Mouse (Mus musculus) spleen, adult 2 months (tissue): Measurements from ENCODE around the gene Ncoa1. TPM values are rescaled to one million over a fixed set of nuclear protein-coding genes. Genes with fewer than 3 reads are reported as not detected.

Experiments used
- DNase-seq, 2 experiments: peaks; one replicate each; pipeline versions ENCODE4 v3.0.0 to v3.0.0-alpha.2; 2012 to 2021; ENCODE audit warnings: low spot score in 2 of 2, low read depth in 1 of 2
- H3K27ac ChIP-seq: fragments of 200-500 bp; 2 replicates; pipeline ENCODE4 v1.5.1; 2012; ENCODE audit warnings: low read length, inconsistent platforms; ENCODE audit not compliant: insufficient read depth
- H3K27me3 ChIP-seq: fragments of 200-500 bp; 2 replicates; pipeline ENCODE4 v1.6.1; 2012; ENCODE audit warnings: mild to moderate bottlenecking, moderate library complexity, low read length, inconsistent platforms; ENCODE audit not compliant: control insufficient read depth, insufficient read depth
- H3K36me3 ChIP-seq: fragments of 200-500 bp; 2 replicates; pipeline ENCODE4 v1.6.1; 2012; ENCODE audit warnings: mild to moderate bottlenecking, low read length, inconsistent platforms; ENCODE audit not compliant: control insufficient read depth, insufficient read depth
- H3K4me1 ChIP-seq: fragments of 200-500 bp; 2 replicates; pipeline ENCODE4 v1.6.1; 2011; ENCODE audit warnings: inconsistent platforms; ENCODE audit not compliant: control insufficient read depth, insufficient read depth, insufficient read length
- H3K4me3 ChIP-seq: fragments of 200-500 bp; 2 replicates; pipeline ENCODE4 v1.5.1; 2011; ENCODE audit warnings: mild to moderate bottlenecking, inconsistent platforms; ENCODE audit not compliant: insufficient read depth, insufficient read length; ENCODE audit errors: extremely low read depth
- CTCF ChIP-seq: fragments of 200-500 bp; IDR thresholded peaks from 2 replicates; pipeline ENCODE4 v1.5.1; 2011; ENCODE audit warnings: mild to moderate bottlenecking, inconsistent platforms; ENCODE audit not compliant: insufficient read depth, insufficient read length, insufficient replicate concordance; ENCODE audit errors: extremely low read depth
- POLR2A ChIP-seq: fragments of 200-500 bp; IDR thresholded peaks from 2 replicates; pipeline ENCODE4 v1.6.1; 2011; ENCODE audit warnings: low read depth, low read length, inconsistent platforms
- WGBS: fragments of 180-500 bp; shearing (Covaris S2); methylation state at CpG from one replicate; pipeline ENCODE4 v1.1.7; 2018; 5-methylcytosine and 5-hydroxymethylcytosine counted together
- polyA plus RNA-seq: library from polyadenylated mRNA; depleted of rRNA; stranded (reverse); fragments of >200 nt; gene quantifications from 2 replicates; pipeline ENCODE4 v1.2.3, GENCODE M21; 2012

Gene Ncoa1
- polyA plus RNA-seq, 1 experiment: 14.7 TPM

DNA sequence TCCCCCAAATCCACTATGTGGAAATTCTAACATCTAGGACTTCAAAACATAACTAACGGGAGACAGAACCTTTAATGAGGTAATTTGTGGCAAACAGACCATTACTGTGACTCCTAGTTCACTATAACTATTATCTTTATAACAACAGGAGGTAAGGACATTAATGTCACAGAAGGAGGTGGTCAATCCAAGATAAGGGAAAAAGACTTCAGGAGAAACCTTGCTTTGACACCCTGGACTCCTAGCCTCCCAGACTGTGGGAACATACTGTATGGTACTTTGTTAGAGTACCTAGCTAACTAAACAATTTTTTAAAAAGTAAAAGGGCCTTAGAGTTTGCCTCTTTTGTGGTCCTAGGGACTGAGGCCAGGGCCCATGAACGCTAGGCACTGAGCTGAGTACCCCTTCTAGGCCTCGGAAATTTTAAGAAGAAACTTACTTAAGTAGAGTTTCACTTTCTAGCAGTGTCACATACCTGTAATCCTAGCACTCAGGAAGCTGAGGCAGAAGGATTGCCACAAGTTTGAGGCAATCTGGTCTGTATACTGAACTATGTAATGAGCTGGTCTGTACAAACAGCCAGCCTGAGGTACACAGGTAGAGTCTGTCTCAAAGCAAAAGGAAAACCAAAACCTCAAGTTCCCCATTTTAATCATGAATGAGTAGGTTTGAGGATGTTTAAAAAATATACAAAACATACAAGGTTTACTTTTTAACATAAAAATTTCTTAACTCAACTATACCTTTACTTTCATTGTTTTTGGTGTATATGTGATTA, 197.8 kb downstream of the Ncoa1 start:
- peak overlapping the region; percentile 69 for H3K27ac ChIP-seq
- H3K27me3 ChIP-seq: no peaks in the 10 kb centered on the region
- H3K4me3 ChIP-seq: no peak overlapping the region
- DNase-seq: peak; percentile 5 to 41
- WGBS: 50% methylated on average over 3 of the region's 3 CpGs
- H3K36me3 ChIP-seq: peaks cover 11% of the 10 kb centered on the region
- TF ChIP-seq POLR2A (no peak), CTCF (no peak)
- H3K4me1 ChIP-seq: peaks cover 3% of the 10 kb centered on the region

DNA sequence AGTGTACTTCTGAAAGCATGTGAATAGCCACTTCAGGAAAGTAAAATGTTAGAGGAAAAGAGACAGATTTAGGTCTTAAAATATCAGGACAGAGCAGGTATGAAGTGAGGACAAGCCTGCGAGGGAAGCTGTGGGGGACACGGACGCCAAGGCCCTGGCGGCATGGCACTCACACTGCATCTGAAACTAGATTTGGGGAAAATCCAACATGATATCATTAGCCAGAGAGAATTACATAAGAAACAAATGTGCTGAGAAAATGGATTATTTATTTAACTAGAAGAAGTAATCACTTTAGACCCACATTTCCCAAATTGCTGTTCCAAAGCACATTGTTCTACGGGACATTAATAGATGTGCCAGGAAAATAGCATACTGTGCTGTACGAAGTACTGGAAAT, 205.9 kb downstream of the Ncoa1 start:
- Histone ChIP-seq H3K36me3 (peaks cover 31% of the 10 kb centered on the region), H3K27ac (no peak overlapping the region), H3K4me3 (no peak overlapping the region), H3K4me1 (no peaks in the 10 kb centered on the region), H3K27me3 (no peaks in the 10 kb centered on the region)
- 95% methylated on average over 6 of the region's 6 CpGs for WGBS
- no peak for TF ChIP-seq CTCF
- TF ChIP-seq POLR2A: no peak
- DNase-seq: no peak

DNA sequence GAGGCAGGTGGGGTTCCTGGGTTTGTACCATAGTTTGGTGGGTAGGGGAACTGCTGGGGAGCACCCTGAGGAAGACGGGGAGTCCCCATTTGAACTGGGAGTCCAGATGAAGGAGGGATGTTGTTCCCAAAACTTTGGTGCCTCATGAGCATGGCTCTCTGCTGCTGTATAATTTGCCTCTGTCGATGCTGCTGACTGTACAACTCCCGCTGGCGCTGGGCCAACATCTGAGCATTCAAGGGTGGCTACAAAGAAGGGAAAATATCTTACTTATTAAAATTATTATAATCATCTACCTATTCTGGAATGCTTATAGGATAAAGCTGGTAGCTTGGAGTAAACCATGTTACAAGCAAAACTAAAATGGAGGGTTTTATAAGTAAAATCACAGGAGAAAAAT, 209.2 kb downstream of the Ncoa1 start:
- WGBS: 92% methylated on average over 4 of the region's 4 CpGs
- H3K27ac ChIP-seq: no peak overlapping the region
- no peak for DNase-seq
- TF ChIP-seq POLR2A (no peak), CTCF (no peak)
- peaks cover 27% of the 10 kb centered on the region for H3K36me3 ChIP-seq
- H3K27me3 ChIP-seq: no peaks in the 10 kb centered on the region
- H3K4me1 ChIP-seq: no peaks in the 10 kb centered on the region
- H3K4me3 ChIP-seq: no peak overlapping the region

DNA sequence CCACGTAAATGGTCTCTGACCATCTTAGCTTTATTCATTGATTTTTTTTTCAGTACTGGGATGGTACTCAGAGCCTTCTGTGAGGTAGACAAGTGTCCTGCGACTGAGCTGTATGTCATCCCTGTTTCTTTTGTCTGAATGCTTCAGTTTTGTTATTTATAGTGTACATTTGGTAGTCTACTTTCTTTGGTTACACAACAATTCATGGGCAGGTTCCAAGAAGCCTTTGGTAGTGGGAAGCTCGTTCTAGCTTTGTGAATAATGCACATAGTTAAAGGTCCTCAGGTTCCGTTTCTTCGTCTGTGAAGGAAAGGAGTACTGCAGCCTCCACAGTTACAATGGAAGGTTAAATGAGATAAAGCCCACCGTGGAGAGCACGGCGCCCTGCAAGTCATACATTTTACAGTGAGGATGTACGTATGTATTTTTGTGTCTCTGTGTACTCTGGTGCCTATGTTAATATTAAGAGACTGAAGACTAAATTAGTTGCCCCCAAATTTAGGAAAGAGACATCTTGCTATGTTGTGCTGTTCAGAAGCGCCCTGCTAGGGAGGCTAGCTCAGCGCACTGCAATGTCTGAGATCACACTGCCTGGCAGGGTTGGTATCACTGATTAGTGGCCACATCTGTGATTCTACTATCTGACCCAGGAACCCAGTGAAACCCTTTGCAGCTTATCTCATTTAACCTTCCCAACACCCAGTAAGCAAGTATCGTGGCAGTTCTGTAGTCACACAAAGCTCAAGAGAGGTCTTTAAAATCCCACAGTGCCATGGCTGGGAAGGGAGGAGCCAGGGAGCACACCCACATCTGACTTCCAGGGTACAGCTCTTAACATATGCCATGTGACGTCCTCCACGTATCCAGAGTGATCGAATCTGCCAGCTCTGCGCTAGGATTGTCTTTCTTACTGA, 224.0 kb downstream of the Ncoa1 start:
- no peak overlapping the region for H3K27ac ChIP-seq
- no peak for DNase-seq
- H3K4me3 ChIP-seq: no peak overlapping the region
- TF ChIP-seq CTCF: no peak
- no peak for TF ChIP-seq POLR2A
- H3K27me3 ChIP-seq: no peaks in the 10 kb centered on the region
- H3K36me3 ChIP-seq: peaks cover 12% of the 10 kb centered on the region; the same call in 1 of the 2 replicates
- 88% methylated on average over 16 of the region's 16 CpGs for WGBS
- H3K4me1 ChIP-seq: no peaks in the 10 kb centered on the region

DNA sequence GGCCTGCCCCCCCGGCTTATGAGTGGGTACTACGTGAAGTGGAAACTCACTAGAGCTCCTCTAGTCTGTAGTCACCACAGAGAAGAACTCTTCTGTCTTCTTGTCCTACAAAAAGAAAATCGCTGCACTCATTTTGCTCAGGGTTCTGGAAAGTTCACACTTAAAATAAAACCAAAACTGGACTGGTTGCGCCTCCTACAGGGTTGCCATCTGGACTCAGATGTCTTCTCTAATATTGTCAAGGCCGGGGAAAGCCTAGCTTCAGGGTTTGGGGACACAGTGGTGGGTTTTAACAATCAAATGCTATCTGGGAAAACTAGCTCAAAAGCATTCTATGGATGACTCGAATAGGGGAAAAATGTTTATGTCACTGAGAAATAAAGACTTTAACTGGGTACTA, 227.2 kb downstream of the Ncoa1 start:
- Histone ChIP-seq H3K36me3 (peaks cover 13% of the 10 kb centered on the region; the same call in 1 of the 2 replicates), H3K27me3 (no peaks in the 10 kb centered on the region), H3K4me1 (no peaks in the 10 kb centered on the region), H3K27ac (no peak overlapping the region), H3K4me3 (no peak overlapping the region)
- no peak for TF ChIP-seq POLR2A
- no peak for TF ChIP-seq CTCF
- DNase-seq: no peak
- WGBS: 89% methylated on average over 6 of the region's 6 CpGs

DNA sequence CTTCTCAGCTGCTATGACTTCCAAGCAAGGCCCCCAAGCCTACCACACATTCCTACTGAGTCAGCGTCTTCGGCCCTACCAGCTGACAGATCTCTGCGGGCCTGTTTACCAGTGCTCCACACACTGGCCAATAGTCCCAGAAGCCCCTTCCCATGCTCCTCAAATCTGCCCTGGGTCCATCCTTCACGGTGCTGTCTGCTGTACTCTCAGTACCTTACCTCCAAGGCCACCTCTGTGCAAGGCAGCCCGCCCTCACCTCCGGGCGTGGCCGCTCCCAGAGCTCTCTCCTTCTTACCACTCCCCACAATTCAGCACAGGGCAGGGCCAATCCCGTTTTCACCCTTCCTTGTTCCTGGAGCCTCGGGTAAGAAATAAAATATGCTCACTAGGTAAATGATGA, 231.2 kb downstream of the Ncoa1 start:
- peaks cover 9% of the 10 kb centered on the region; the same call in 1 of the 2 replicates for H3K36me3 ChIP-seq
- 89% methylated on average over 10 of the region's 10 CpGs for WGBS
- DNase-seq: no peak
- no peaks in the 10 kb centered on the region for H3K27me3 ChIP-seq
- TF ChIP-seq CTCF: no peak
- no peak for TF ChIP-seq POLR2A
- no peak overlapping the region for H3K4me3 ChIP-seq
- no peak overlapping the region for H3K27ac ChIP-seq
- no peaks in the 10 kb centered on the region for H3K4me1 ChIP-seq
